ENCODE assay signal across 42 mouse cellular contexts in genomic region chr17:25992274-25992673, GRCm38 (mm10). TPM values are rescaled to one million over a fixed set of nuclear protein-coding genes. Genes with fewer than 3 reads are reported as not detected.
"Had no signal": no experiment of that assay in that cellular context is flagged by ENCODE, and none has a peak within 500 bp of the region (broad histone marks: within the 10 kb centered on the region; RNA-seq: fewer than 3 reads in every experiment).

No protein-coding gene starts in this region.

- H3K27ac ChIP-seq: heart, embryonic 10.5 days; heart, embryonic 13.5 days; heart, embryonic 15.5 days; hindbrain, embryonic 10.5 days; hindbrain, embryonic 12.5 days; hindbrain, embryonic 13.5 days; hindbrain, embryonic 14.5 days; hindbrain, embryonic 15.5 days; hindbrain, postnatal 0 days; intestine, embryonic 15.5 days; kidney, embryonic 15.5 days; kidney, postnatal 0 days; layer of hippocampus, adult 2 months had no signal

- H3K4me3 ChIP-seq: heart, embryonic 10.5 days; heart, embryonic 12.5 days; heart, embryonic 13.5 days; heart, embryonic 15.5 days; hindbrain, embryonic 10.5 days; hindbrain, embryonic 12.5 days; hindbrain, embryonic 13.5 days; hindbrain, embryonic 15.5 days; intestine, embryonic 15.5 days; kidney, embryonic 15.5 days; layer of hippocampus, adult 2 months had no signal

- H3K4me2 ChIP-seq: heart, embryonic 11.5 days; heart, embryonic 12.5 days; heart, embryonic 13.5 days; heart, embryonic 15.5 days; hindbrain, embryonic 12.5 days; hindbrain, embryonic 13.5 days; hindbrain, embryonic 14.5 days; hindbrain, embryonic 15.5 days; intestine, embryonic 15.5 days; kidney, embryonic 15.5 days had no signal

- ATAC-seq: hindbrain, embryonic 16.5 days; hindbrain, postnatal 0 days; inflammation-experienced regulatory T-cells, adult 6 months; intestine, embryonic 15.5 days; intestine, embryonic 16.5 days; intestine, postnatal 0 days had no signal

- DNase-seq: heart, postnatal 14 days; heart, postnatal 36 days; heart, postnatal 4 days; kidney, adult 11 months; kidney, adult 18-20 months; kidney, adult 2 months; kidney, adult 8-10 months; kidney, adult 9 months; kidney, postnatal 10 days; kidney, postnatal 14 days; kidney, postnatal 25 days; kidney, postnatal 4 days; layer of hippocampus, adult 9-11 months; layer of hippocampus, postnatal 36 days had no signal

- H3K9ac ChIP-seq: heart, embryonic 12.5 days; heart, embryonic 13.5 days; heart, embryonic 15.5 days; hindbrain, embryonic 12.5 days; hindbrain, embryonic 13.5 days; hindbrain, embryonic 14.5 days; hindbrain, embryonic 15.5 days; intestine, embryonic 15.5 days; kidney, embryonic 15.5 days had no signal

- H3K27me3 ChIP-seq: heart, embryonic 12.5 days; heart, embryonic 13.5 days; heart, embryonic 15.5 days; hindbrain, embryonic 12.5 days; hindbrain, embryonic 13.5 days; hindbrain, embryonic 15.5 days; intestine, embryonic 15.5 days; kidney, embryonic 15.5 days had no signal

- H3K9me3 ChIP-seq: heart, embryonic 10.5 days; heart, embryonic 12.5 days; heart, embryonic 13.5 days; heart, embryonic 15.5 days; hindbrain, embryonic 10.5 days; hindbrain, embryonic 12.5 days; hindbrain, embryonic 13.5 days; hindbrain, embryonic 15.5 days; intestine, embryonic 15.5 days; kidney, embryonic 15.5 days had no signal

- H3K4me1 ChIP-seq: heart, embryonic 10.5 days; heart, embryonic 12.5 days; heart, embryonic 13.5 days; heart, embryonic 15.5 days; hindbrain, embryonic 10.5 days; hindbrain, embryonic 12.5 days; hindbrain, embryonic 13.5 days; hindbrain, embryonic 15.5 days; intestine, embryonic 15.5 days; kidney, embryonic 15.5 days had no signal

RNA-seq across cellular contexts. Expression of gene A930017K11Rik, which starts 39.9 kb away (rescaled TPM):
- total RNA-seq: heart, postnatal 14 days; heart, postnatal 4 days; hematopoietic stem cell, adult 5-6 weeks; layer of hippocampus, postnatal 10 days had no signal
- polyA plus RNA-seq: heart, embryonic 14.5 days; heart, embryonic 16.5 days; heart, postnatal 0 days; inflammation-experienced regulatory T-cells, adult 6 months; large intestine, adult 2 months had no signal

RNA-seq across cellular contexts. Expression of gene Nhlrc4, which starts 47.5 kb away (rescaled TPM):
- total RNA-seq: heart, postnatal 25 days; heart, postnatal 4 days; hematopoietic stem cell, adult 5-6 weeks; layer of hippocampus, postnatal 10 days; layer of hippocampus, postnatal 14 days had no signal
- polyA plus RNA-seq: heart, embryonic 13.5 days; heart, embryonic 14.5 days; heart, postnatal 0 days; hindbrain, embryonic 12.5 days; hindbrain, embryonic 13.5 days; hindbrain, embryonic 14.5 days; inflammation-experienced regulatory T-cells, adult 6 months; intestine, embryonic 14.5 days; intestine, postnatal 0 days; large intestine, adult 2 months had no signal
